Mouse (Mus musculus): Measurements from ENCODE around the gene Xpot.

Gene Xpot

DNA sequence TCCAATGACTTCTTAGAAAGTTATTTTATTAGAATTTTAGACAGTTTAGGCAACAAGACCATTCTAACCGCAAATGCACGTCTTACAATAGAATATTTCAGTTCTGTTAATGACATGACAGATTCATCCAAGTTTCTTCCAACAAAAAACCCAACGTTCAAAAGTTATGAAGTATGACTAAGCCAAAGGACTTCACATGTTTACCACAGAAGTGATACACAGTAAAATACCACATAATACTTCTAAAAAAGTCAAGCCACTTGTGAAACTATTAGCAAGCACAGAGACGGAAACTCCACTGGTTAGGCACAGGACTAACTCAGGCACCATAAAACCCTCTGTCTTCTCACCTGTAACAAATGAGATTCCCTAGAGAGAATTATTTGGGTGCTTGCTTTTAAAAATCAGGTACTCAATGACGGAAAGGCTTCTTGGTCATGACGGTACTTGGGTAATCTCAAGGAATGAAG is 38.7 kb downstream of the Xpot start:
- ChIA-PET POLR2A (interaction anchor here in 2 of 4 experiments (0.9 to 4.1 kb wide), 13 partner anchors 8 to 510 kb away, joined by 3 to 20 read pairs (median 4); partner anchors contain the start of genes Xpot (in 2 of the 2) and Rxylt1 (in 1 of the 2)), CTCF (interaction anchor here in 1 of 4 experiments (1.0 kb wide), 1 partner anchor 54 kb away, joined by 4 read pairs; no protein-coding TSS in a partner anchor)

DNA sequence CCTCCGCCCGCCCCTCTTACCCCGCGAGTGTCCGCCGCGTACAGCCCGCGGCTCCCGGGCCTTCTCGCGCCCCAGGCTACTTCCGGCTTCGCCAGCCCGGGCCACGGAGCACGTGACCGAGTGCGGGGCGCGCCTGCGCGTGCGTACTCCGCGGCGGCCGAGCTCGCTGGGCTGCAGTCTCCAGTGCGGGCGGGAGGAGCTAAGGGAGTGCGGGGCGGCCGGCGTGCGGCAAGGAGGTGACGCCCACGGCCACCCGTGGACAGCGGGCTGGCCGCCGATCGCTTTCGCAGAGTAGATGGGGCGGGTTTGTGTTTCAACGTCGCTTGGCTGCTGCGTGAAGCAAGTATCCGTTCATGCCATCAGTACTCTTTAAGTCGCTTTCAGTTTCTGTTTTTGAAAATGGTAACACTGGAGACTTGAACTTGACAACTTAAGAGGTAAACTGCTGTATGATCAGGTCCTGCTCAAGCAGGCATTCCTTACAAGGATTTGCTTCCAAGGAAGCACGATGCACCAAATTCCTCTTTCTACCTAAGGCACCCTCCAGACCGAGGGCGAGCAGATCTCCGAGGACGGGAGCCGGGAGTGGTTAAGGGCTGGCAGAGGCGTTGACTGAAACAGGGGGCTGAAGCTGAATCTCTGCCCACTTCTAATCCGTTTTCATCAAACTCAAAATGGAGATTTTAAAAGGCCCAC is 39.3 kb downstream of the Xpot start, which contains the start of gene Tbk1:
Gene Tbk1, minus strand, starts transcription at position 113 of the 696 bp plus-strand sequence.
- ChIA-PET POLR2A (interaction anchor here (0.7 to 4.1 kb wide), 22 partner anchors 8 to 511 kb away, joined by 3 to 20 read pairs (median 4); partner anchors contain the start of genes Xpot (in 2 of the 4) and Rxylt1 (in 1 of the 4)), CTCF (interaction anchor here in 1 of 4 experiments (1.0 kb wide), 1 partner anchor 54 kb away, joined by 4 read pairs; no protein-coding TSS in a partner anchor)

DNA sequence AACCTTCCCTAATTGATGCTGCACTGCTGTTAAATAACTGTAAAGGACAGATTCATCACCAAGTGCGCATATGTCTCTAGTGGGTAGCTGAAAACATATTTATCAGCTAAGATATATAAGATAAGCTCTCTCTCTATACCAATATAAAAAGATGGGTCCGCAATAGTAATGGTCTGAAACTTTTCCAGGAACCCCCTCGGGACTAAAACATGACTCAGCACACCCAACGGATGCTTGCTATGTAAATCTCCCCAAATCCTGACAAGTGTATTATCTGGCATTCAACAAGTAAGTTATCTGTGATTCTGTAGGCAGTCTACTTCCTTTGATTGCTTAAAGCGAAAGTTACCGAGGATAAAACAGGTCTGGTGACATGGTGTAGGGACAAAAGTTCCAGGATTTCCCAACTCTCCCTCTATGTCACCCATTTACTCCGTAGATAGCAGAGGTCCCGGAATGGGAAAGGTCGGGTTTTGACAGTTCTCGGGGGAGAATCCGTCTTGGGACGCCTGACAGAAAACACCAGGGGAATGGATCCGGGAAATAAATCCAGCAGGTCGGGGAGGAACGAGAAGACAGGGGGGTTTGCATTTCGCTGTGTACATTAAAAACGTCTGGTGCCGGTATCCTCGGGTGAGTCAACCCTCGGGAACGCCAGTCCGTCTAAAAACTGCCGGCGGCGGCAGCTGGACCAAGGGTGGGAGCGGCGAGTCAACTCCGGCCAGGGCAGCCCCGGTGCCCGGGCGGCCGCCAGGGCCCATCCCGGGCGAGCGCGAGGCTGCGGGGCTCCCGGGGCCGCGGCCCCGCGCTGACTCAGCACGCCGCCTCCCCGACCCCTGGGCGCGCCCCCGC is 40.1 kb downstream of the Xpot start:
- POLR2A ChIA-PET = interaction anchor here (0.7 to 4.1 kb wide), 20 partner anchors 9 to 511 kb away, joined by 3 to 20 read pairs (median 4); partner anchors contain the start of genes Rxylt1 (in 1 of the 4) and Xpot (in 1 of the 4)
- CTCF ChIA-PET = interaction anchor here in 1 of 4 experiments (1.0 kb wide), 1 partner anchor 53 kb away, joined by 4 read pairs; no protein-coding TSS in a partner anchor

DNA sequence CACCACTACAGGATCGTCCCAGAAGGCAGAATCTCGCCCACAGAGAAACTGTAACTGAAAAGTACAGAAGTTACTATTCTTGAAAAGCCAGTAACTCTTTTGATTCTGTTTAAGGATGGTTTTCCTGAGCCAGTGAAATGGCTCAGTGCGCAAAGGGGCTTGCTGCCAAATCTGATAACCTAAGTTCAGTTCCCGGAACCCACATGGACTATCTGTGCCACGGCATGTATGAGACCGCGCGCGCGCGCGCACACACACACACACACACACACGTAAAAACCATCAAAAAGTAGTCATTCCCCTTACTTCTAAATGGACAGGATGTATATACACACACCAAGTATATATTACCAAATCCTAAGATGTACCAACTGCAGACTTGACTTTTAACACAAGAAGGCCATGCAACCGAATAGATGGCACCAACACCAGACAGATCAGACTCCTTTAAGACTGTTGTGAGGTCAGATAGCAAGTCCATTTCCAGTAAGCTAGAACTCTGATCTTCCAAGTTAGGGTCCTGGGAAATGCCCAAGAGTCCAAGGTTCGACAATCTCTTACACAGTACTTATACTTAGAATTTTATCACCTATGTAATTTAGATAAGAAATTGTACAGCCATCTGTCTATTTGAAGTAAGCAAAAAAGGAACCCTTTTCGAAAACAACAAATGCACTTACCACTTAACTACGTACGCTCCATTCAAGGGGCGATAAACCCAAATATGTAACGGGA is 40.9 kb downstream of the Xpot start:
- POLR2A ChIA-PET = interaction anchor here in 2 of 4 experiments (0.7 to 4.1 kb wide), 5 partner anchors 10 to 136 kb away, joined by 3 to 20 read pairs (median 5); no protein-coding TSS in a partner anchor

DNA sequence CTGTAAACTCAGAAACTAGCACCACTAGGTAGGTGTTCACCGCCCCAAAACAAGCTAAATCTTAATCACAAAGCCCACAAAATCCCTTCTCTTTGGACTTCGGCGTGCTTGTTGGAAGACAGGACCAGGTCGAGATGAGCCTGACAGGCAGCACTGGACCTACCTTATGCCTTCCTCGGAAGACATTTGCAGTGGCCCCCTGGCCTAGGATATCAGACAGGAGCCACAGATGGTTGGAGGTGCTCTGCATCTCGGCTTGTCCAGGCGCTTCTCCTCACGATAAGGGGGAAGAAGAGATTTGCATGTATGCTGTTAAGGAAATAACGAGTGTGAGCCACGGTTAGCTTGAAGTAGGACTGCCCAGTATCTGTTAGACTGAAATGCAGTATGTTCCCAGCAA is 42.1 kb downstream of the Xpot start:
- POLR2A ChIA-PET = interaction anchor here in 2 of 4 experiments (0.9 to 4.1 kb wide), 6 partner anchors 11 to 42 kb away, joined by 3 to 20 read pairs (median 4); partner anchors contain the start of gene Xpot (in 1 of the 2)
- CTCF ChIA-PET = interaction anchor here in 3 of 4 experiments (0.6 to 0.7 kb wide), 4 partner anchors 8 to 551 kb away, joined by 3 to 4 read pairs (median 3); no protein-coding TSS in a partner anchor

More for the DNA sequence above, 40.9 kb downstream of the Xpot start:
- CTCF ChIA-PET = no interaction called here

DNA sequence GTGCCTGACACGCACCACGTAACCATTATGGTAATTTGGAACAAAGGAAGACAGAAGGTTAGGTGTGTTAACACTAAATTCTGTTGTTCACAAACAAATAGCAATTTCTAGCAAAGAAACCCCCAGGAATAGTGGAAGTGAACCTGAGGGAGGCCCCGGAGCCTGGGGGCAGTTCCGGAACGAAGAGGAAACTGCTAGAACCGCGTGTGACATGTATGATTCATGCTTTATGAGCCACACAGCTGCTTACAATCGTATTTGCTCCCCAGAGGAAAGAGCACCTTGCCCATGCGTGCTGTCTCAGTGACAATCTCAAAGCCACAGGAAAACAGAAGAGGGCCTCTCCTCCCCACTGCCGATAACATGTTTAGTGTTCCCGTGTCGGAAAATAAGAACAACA is 43.1 kb downstream of the Xpot start:
- ChIA-PET POLR2A (interaction anchor here in 1 of 4 experiments (1.5 to 4.1 kb wide), 2 partner anchors 12 to 42 kb away, joined by 4 to 20 read pairs; no protein-coding TSS in a partner anchor), CTCF (no interaction called here)

DNA sequence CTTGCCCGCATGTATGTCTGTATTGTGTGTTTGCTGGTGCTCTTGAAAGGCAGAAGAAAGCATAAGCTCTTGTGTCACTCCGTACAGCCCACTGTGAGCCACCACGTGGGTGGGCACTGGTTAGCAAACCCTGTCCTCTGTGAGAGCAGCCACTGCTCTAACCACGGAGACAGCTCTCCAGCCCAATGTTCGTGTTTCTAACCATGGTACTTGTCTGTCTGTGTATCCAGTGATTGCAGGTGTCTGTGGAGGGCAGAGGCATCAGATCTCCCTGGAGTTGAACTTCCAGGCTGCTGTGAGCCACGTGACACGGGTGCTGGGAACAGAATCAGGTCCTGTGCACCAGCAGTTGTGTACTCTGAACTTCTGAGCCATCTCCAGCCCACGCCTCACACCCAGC is 43.8 kb downstream of the Xpot start:
- ChIA-PET CTCF (no interaction called here), POLR2A (interaction anchor here in 1 of 4 experiments (0.8 to 1.3 kb wide), 3 partner anchors 8 to 44 kb away, joined by 3 to 4 read pairs (median 3); partner anchors contain the start of gene Xpot)

DNA sequence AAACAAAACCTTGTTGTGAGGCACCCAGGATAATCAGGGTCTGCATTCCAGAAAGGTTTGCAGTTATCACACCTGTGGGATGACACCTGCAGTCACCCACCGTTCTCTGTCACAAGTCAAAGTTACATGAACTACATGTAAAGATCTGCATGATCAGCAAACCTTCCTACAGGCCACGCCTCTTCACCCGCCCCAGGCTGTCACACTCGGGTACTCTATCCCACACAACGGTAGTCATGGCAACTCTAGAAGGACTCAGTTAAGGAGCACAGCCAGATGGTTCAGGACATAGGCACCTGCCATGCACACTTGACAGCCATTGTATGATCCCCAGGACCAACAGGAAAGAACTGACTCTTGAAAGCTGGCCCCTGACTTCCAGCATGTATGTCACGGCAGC is 44.7 kb downstream of the Xpot start:
- POLR2A ChIA-PET = interaction anchor here in 1 of 4 experiments (0.8 to 1.3 kb wide), 3 partner anchors 9 to 25 kb away, joined by 3 to 4 read pairs (median 3); no protein-coding TSS in a partner anchor
- CTCF ChIA-PET = no interaction called here

DNA sequence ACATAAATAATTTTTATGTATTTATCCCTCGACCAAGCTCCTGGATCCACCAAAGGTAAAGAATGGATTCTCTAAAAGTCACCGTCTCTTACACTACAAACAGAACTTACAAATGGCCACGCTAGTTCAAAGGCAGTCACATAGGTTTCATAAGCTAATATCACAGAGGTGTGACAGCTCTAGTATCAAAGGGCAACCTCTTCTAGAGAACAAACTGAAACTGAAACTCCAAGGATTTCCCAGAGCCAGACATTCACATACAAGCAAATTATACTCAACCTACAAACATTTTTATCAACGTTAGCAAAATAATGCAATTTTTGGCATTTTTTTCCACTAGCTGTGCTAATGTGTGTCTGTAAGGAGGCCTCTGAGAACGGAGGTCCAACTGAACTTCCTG is 45.8 kb downstream of the Xpot start:
- ChIA-PET CTCF (no interaction called here), POLR2A (interaction anchor here in 2 of 4 experiments (1.0 to 1.1 kb wide), 2 partner anchors 11 to 12 kb away, joined by 3 read pairs; no protein-coding TSS in a partner anchor)

DNA sequence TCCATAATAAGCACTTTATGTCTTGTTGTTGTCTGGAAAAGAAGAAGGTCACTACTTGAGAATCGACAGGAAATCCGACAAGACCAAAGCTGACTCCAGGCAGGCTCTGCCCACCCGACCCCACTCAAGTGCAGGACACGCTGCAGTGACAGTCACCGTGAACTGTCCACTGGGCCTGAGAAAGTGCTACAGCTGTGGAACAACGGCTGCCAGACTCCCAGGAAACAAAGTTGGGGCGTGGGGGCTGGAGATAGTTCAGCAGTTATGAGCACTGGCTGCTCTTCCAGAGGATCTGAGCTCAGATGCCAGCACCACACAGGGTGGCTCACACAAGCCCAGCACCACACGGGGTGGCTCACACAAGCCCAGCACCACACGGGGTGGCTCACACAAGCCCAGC is 49.8 kb downstream of the Xpot start:
- POLR2A ChIA-PET = interaction anchor here in 2 of 4 experiments (0.6 to 1.0 kb wide), 2 partner anchors 14 to 98 kb away, joined by 3 read pairs; no protein-coding TSS in a partner anchor

DNA sequence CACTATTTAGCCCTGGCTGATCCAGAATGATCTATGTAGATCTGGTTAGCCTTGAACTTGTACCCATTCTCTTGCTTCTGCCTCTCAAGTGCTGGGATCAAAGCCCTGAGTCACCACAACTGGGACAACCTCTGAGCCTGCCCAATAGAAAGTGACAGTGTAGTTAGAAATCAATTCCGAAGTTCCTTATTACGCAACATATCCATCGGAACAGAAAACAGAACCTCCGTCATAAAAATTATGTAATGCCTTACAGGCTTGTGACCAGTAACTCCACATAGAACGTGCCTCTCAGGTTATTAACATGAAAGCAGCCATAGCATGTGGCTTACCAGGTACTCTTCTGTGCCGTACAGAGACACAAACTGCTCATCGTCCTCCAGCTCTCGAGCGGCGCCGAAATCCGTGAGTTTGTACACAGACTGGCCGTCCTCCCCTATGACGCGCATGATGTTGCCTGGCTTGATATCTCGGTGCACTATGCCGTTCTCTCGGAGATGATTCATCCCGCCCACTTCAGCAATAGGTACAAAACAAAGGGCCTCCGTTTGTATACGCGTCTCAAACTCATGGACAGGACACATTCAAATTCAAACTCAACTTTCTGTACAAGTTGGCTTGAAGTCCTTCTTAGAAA is 54.5 kb downstream of the Xpot start:
- ChIA-PET POLR2A (no interaction called here), CTCF (no interaction called here)

More for the DNA sequence above, 49.8 kb downstream of the Xpot start:
- CTCF ChIA-PET = interaction anchor here in 1 of 4 experiments (0.6 kb wide), 1 partner anchor 8 kb away, joined by 4 read pairs; no protein-coding TSS in a partner anchor

DNA sequence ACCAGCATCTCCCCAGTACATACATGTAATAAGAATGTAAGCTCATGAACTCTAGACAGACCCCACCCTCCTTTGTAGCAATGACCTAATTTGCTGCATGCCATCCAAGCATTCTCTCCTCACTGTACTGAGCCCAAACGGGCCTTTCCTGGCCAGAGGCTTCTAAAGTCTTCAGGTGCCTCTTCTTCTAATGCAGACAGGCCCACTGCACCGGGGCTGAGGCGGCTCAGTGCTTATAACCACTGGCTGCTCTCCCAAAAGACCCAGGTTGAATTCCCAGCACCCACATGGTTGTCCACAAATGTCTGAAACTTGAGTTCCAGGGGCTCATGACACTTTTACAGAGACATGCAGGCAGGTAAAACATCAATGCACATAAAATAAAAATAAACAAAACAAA is 55.1 kb downstream of the Xpot start:
- ChIA-PET POLR2A (interaction anchor here in 1 of 4 experiments (0.7 kb wide), 1 partner anchor 149 kb away, joined by 3 read pairs; no protein-coding TSS in a partner anchor), CTCF (no interaction called here)

DNA sequence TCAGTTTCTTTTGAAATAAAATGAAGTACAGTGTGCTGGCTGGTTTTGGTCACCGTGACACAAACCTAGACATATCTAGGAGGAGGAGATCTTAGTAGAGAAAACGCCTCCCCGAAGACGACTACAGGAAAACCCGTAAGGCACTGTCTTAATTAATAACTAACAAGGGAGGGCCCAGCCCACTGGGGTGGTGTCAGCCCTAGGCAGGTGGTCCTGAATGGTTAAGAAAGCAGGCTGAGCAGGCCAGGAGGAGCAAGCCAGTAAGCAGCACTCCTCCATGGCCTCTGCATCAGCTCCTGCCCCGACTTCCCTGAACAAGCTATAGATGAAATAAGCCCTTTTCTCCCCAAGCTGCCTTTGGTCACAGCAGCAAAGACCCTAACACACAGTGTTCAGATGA is 56.3 kb downstream of the Xpot start:
- ChIA-PET POLR2A (interaction anchor here in 3 of 4 experiments (0.9 to 2.0 kb wide), 8 partner anchors 10 to 46 kb away, joined by 3 to 9 read pairs (median 4); partner anchors contain the start of gene Tbk1 (in 1 of the 3)), CTCF (interaction anchor here in 1 of 4 experiments (0.6 kb wide), 1 partner anchor 729 kb away, joined by 8 read pairs; no protein-coding TSS in a partner anchor)

DNA sequence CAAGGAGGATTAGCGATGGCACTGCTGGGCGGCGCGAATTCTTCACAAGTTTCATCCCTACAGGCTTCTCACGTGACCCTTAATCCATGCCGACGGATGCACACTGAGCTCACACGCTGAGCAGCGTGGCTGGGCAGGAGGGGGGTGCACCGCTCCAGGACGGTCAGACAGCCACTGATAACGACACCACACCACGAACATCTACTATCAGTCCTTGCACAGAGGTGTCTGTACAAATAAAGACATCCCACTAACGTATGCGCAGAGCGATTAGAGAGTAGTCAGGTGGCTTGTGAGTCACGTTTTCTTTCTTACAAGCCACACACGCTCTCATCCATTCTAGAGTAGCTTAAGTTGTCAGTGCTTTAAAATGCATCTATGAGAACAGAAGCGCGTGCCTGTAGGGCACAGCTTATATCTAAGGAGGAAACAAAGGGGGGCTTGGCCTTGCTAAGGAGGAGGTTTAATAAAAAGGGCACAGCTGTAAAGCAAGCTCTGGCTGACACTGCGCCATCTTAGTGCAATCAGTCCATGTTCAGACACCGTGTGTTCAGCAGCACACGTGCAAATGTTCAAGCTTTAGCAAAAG is 57.0 kb downstream of the Xpot start:
- ChIA-PET POLR2A (interaction anchor here in 3 of 4 experiments (0.6 to 2.0 kb wide), 14 partner anchors 9 to 397 kb away, joined by 3 to 9 read pairs (median 3); partner anchors contain the start of gene Tbk1 (in 1 of the 3)), CTCF (interaction anchor here in 2 of 4 experiments (0.6 to 1.2 kb wide), 2 partner anchors 36 to 728 kb away, joined by 4 to 8 read pairs; no protein-coding TSS in a partner anchor)

DNA sequence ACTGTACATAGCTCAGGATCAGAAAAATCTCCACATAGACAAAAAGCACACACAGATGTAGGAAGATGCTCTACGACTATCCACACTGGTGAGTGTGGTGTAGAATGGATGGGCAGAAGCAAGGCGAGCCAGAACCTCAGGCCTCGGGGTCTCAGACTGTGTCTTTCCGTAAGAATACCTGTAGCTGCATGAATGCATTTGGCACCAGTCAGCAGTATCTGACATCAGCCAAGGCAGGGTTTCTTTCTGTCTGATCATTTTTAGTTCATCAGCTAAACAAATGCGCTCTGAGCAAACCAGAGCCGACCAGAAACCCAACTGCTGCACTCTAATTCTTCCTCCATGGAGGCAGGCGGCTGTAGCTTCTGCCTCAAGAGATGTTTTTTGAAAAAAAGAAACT is 57.6 kb downstream of the Xpot start:
- ChIA-PET CTCF (interaction anchor here in 1 of 4 experiments (1.2 kb wide), 1 partner anchor 35 kb away, joined by 4 read pairs; no protein-coding TSS in a partner anchor), POLR2A (interaction anchor here in 3 of 4 experiments (0.7 to 2.0 kb wide), 10 partner anchors 9 to 62 kb away, joined by 3 to 9 read pairs (median 3); partner anchors contain the start of gene Tbk1 (in 1 of the 3))

DNA sequence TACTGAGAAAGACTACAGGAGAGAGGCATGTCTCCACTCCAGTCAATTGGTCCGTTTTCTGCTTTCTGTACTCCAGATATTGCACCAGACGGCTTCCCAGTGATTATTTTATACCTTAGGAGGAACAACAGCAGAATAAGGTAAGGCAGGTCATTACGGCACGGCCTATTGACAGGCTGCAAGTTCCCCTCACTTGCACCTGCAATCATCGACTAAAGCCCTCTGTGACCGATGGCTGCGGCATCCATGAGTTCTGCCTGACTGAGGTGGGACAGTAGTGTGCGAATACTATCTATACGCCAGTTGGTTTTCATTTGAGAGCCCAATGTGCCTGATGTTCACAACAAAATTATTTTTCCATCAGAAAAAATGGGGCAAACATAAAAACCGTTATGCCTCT is 58.1 kb downstream of the Xpot start:
- POLR2A ChIA-PET = interaction anchor here in 2 of 4 experiments (1.0 to 1.7 kb wide), 5 partner anchors 12 to 39 kb away, joined by 3 to 4 read pairs (median 3); partner anchors contain the start of gene Tbk1 (in 1 of the 2)
- CTCF ChIA-PET = interaction anchor here in 1 of 4 experiments (1.2 kb wide), 1 partner anchor 35 kb away, joined by 4 read pairs; no protein-coding TSS in a partner anchor
